Mouse (Mus musculus) neural tube, embryonic 12.5 days (tissue): ENCODE measurements at regions not wholly inside any gene's neighbourhood (a gene's known extent, or its start where the extent isn't known, plus 50 kb on each side); places are given as distances from the start of the nearest gene placed in this dataset.
A peak's percentile ranks its signal among the peaks of the same experiment; 100 is the strongest.

ENCODE experiments used
- ATAC-seq: fragments of 200-750 bp; cut with Nextera tagmentation; 2 replicates; pipeline ENCODE4 v1.8.0; 2017; ENCODE audit warnings: low read depth, mild to moderate bottlenecking, moderate TSS enrichment, moderate library complexity; ENCODE audit not compliant: low FRiP score
- H3K27ac ChIP-seq: fragments of 300-500 bp; sonication (generic); 2 replicates; pipeline ENCODE4 v1.5.1; 2016
- H3K27me3 ChIP-seq: fragments of 300-500 bp; sonication (generic); replicated peaks from 2 replicates; pipeline ENCODE4 v1.6.1; 2016; ENCODE audit warnings: mild to moderate bottlenecking
- H3K36me3 ChIP-seq: fragments of 300-500 bp; sonication (generic); 2 replicates; pipeline ENCODE4 v1.6.1; 2016; ENCODE audit warnings: mild to moderate bottlenecking
- H3K4me1 ChIP-seq: fragments of 300-500 bp; sonication (generic); 2 replicates; pipeline ENCODE4 v1.6.1; 2016
- H3K4me2 ChIP-seq: fragments of 300-500 bp; sonication (generic); replicated peaks from 2 replicates; pipeline ENCODE4 v1.6.1; 2016; ENCODE audit warnings: mild to moderate bottlenecking
- H3K4me3 ChIP-seq: fragments of 300-500 bp; sonication (generic); 2 replicates; pipeline ENCODE4 v1.5.1; 2016
- H3K9ac ChIP-seq: fragments of 300-500 bp; sonication (generic); 2 replicates; pipeline ENCODE4 v1.6.1; 2016; ENCODE audit warnings: mild to moderate bottlenecking
- H3K9me3 ChIP-seq: fragments of 300-500 bp; sonication (generic); 2 replicates; pipeline ENCODE4 v1.6.1; 2016; ENCODE audit warnings: mild to moderate bottlenecking
- WGBS: fragments of 180-500 bp; shearing (Covaris S2); methylation state at CpG from one replicate; pipeline ENCODE4 v1.1.7; 2016; 5-methylcytosine and 5-hydroxymethylcytosine counted together

- WGBS: 95% methylated on average over 1 of the region's 1 CpGs
- H3K4me1 ChIP-seq: no peaks in the 10 kb centered on the region
- H3K27me3 ChIP-seq: no peaks in the 10 kb centered on the region
- no peak overlapping the region for H3K27ac ChIP-seq
- H3K9me3 ChIP-seq: no peaks in the 10 kb centered on the region; the same call in 1 of the 2 replicates
- no peak overlapping the region for H3K4me2 ChIP-seq
- H3K36me3 ChIP-seq: no peaks in the 10 kb centered on the region
- no peak overlapping the region for H3K4me3 ChIP-seq
- H3K9ac ChIP-seq: no peak overlapping the region
- ATAC-seq: no peak
These were observed 100.7 kb upstream of the Chrna7 start for GRCm38 (mm10) chr7:63313096-63313495.

DNA sequence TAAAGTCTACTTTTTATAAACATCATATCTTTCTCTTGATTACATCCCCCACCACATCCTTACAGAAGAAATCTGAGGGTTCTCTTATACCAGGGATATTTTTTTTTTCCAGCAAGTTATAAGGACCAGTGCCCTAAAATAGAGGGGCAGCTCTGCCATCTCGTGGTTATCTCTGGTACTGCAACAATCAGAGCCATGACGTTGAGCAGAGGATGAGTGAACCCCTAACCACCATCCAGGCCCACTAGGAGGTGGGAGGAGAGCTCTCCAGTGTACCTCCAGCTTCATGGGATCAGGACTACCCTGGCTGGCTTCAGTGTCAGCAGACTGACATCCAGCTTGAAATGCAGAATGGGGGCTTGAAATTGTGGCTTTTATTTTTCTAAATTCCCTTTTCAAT is 107.2 kb upstream of the Chrna7 start:
- Histone ChIP-seq H3K27me3 (no peaks in the 10 kb centered on the region), H3K4me2 (no peak overlapping the region), H3K4me1 (no peaks in the 10 kb centered on the region), H3K36me3 (no peaks in the 10 kb centered on the region), H3K4me3 (no peak overlapping the region), H3K9ac (no peak overlapping the region), H3K27ac (no peak overlapping the region), H3K9me3 (no peaks in the 10 kb centered on the region; the same call in 1 of the 2 replicates)
- WGBS: 0% methylated on average over 2 of the region's 2 CpGs
- peak; percentile 42 for ATAC-seq

DNA sequence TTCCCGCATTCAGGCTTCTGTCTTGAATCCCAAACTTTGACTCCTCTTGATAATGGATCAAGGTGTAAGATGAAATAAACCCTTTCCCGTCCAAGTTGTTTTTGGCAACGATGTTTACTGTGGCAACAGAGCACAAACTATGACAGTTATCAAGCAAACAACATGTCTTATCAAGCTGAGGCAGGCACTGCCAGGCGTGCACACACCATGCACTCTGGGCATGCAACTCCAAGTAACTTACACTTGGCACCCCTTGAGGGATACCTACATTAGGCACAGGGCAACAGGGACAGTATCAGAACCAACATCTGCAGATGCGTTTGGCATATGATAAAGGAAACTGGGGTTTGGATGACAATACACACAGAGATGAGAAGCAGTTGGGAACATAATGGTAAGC is 108.8 kb upstream of the Chrna7 start:
- Histone ChIP-seq H3K9ac (no peak overlapping the region), H3K27me3 (no peaks in the 10 kb centered on the region), H3K36me3 (no peaks in the 10 kb centered on the region), H3K27ac (no peak overlapping the region), H3K4me1 (no peaks in the 10 kb centered on the region), H3K4me2 (no peak overlapping the region), H3K4me3 (no peak overlapping the region), H3K9me3 (no peaks in the 10 kb centered on the region; the same call in 1 of the 2 replicates)
- no peak for ATAC-seq
- WGBS: 81% methylated on average over 5 of the region's 5 CpGs

GRCm38 (mm10) chr7:63321951-63322710 is 109.8 kb upstream of the Chrna7 start:
- Histone ChIP-seq H3K36me3 (no peaks in the 10 kb centered on the region), H3K9me3 (no peaks in the 10 kb centered on the region; the same call in 1 of the 2 replicates), H3K9ac (no peak overlapping the region), H3K27me3 (no peaks in the 10 kb centered on the region), H3K4me1 (no peaks in the 10 kb centered on the region), H3K27ac (no peak overlapping the region), H3K4me2 (no peak overlapping the region), H3K4me3 (no peak overlapping the region)
- WGBS: 45% methylated on average over 11 of the region's 11 CpGs
- ATAC-seq: peak; percentile 31

DNA sequence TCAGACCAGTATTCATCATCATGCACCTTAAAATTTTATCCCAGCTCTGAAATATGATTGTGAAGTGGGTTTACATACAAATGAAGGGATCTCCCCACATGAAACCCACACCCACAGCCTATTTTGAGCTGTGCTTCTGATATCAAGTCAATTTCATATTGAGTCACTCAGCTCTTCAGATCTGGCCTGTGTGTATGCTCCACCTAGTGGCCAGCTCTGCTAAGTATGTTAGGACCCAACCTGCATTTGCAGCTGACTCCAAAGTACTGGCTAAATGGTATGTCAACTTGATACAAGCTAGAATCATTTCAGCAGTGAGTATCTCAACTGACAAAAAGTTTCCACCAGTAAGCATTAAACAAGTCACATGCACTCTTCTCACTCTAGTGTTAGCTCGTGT is 109.4 kb upstream of the Otud7a start:
- no peaks in the 10 kb centered on the region for H3K9me3 ChIP-seq

GRCm38 (mm10) chr7:63336072-63336471 is 108.5 kb upstream of the Otud7a start:
- H3K27ac ChIP-seq: no peak overlapping the region
- 75% methylated on average over 3 of the region's 3 CpGs for WGBS
- no peaks in the 10 kb centered on the region for H3K36me3 ChIP-seq
- no peak overlapping the region for H3K4me2 ChIP-seq
- no peaks in the 10 kb centered on the region for H3K27me3 ChIP-seq
- no peaks in the 10 kb centered on the region for H3K4me1 ChIP-seq
- H3K9me3 ChIP-seq: no peaks in the 10 kb centered on the region
- H3K9ac ChIP-seq: no peak overlapping the region
- ATAC-seq: no peak
- no peak overlapping the region for H3K4me3 ChIP-seq

More for the DNA sequence above, 109.4 kb upstream of the Otud7a start:
- Histone ChIP-seq H3K27me3 (no peaks in the 10 kb centered on the region), H3K36me3 (no peaks in the 10 kb centered on the region), H3K4me3 (no peak overlapping the region), H3K27ac (no peak overlapping the region), H3K4me1 (no peaks in the 10 kb centered on the region), H3K9ac (no peak overlapping the region), H3K4me2 (no peak overlapping the region)
- WGBS: 27% methylated on average over 1 of the region's 1 CpGs
- ATAC-seq: no peak

- no peaks in the 10 kb centered on the region for H3K36me3 ChIP-seq
- H3K4me3 ChIP-seq: no peak overlapping the region
- H3K27ac ChIP-seq: no peak overlapping the region
- no peaks in the 10 kb centered on the region for H3K9me3 ChIP-seq
- no peak overlapping the region for H3K9ac ChIP-seq
- no peaks in the 10 kb centered on the region for H3K4me1 ChIP-seq
- WGBS: 73% methylated on average over 4 of the region's 4 CpGs
- ATAC-seq: no peak
- no peaks in the 10 kb centered on the region for H3K27me3 ChIP-seq
- H3K4me2 ChIP-seq: no peak overlapping the region
These were observed 102.8 kb upstream of the Otud7a start for GRCm38 (mm10) chr7:63341716-63342115.

DNA sequence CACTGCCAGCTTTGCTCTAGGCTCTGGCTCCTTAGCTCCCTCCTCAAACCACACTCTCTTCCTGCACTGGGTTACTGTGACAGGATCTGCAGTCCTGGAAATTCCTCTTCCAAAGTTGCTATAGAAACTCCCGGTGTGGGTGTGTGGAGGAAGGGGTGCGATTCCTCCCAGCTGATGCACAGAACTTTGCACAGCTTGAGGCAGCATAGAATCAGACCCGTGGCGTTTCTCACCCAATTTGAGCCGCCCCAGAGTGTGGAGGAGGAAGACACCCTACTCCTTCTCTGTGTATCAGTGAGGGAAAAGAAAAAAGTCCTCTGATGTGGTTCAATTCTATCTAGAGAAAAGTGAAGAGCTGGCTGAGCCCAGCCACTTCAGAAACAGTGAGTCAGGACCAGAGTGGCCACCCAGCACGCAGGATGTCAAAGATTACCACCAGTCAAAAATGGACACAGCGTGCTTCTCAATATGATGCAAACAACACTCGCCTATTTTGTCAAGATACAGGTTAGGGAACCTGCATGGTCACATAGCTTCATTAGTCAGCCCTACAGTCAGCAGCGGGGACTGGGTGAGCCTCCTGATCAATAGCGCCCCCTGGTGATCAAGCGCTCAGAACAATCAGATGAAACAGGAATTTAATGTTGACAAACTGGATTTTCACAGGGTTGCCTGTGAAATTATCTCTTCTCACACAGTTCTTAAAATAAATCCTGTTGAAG is 98.7 kb upstream of the Otud7a start:
- H3K4me2 ChIP-seq: no peak overlapping the region
- no peak overlapping the region for H3K27ac ChIP-seq
- ATAC-seq: 0 out of 2 replicates have a peak, but pooled peaks have one; percentile 29
- no peaks in the 10 kb centered on the region for H3K4me1 ChIP-seq
- no peak overlapping the region for H3K9ac ChIP-seq
- no peak overlapping the region for H3K4me3 ChIP-seq
- no peaks in the 10 kb centered on the region for H3K36me3 ChIP-seq
- 37% methylated on average over 11 of the region's 11 CpGs for WGBS
- H3K27me3 ChIP-seq: no peaks in the 10 kb centered on the region
- H3K9me3 ChIP-seq: no peaks in the 10 kb centered on the region

- Histone ChIP-seq H3K27ac (no peak overlapping the region), H3K4me2 (no peak overlapping the region), H3K27me3 (no peaks in the 10 kb centered on the region), H3K9me3 (no peaks in the 10 kb centered on the region), H3K4me3 (no peak overlapping the region), H3K4me1 (no peaks in the 10 kb centered on the region), H3K9ac (no peak overlapping the region), H3K36me3 (no peaks in the 10 kb centered on the region)
- no peak for ATAC-seq
- 95% methylated on average over 2 of the region's 2 CpGs for WGBS
These were observed 98.2 kb upstream of the Otud7a start for GRCm38 (mm10) chr7:63346393-63346730.
